Mouse (Mus musculus): Measurements from ENCODE around the gene Slc35f1. TPM values are rescaled to one million over a fixed set of nuclear protein-coding genes. Genes with fewer than 3 reads are reported as not detected.

The Slc35f1 gene
- polyA plus RNA-seq, 1 experiment from 2014 or later = 1.1 TPM

- Histone ChIP-seq H3K4me3 (ENCODE audit: control insufficient read depth in 1 of 2, insufficient read depth in 1 of 2, low read depth in 1 of 2, low read length in 2 of 2) (no peak overlapping the region), H3K9ac (ENCODE audit: low read length) (no peak overlapping the region), H3K4me1 (ENCODE audit: control insufficient read depth in 2 of 2, insufficient read depth in 2 of 2, low read length in 2 of 2) (no peaks in the 10 kb centered on the region), H3K4me2 (ENCODE audit: low read length) (no peak overlapping the region), H3K27me3 (ENCODE audit: control insufficient read depth, insufficient read depth, low read length) (no peaks in the 10 kb centered on the region), H3K9me3 (ENCODE audit: control insufficient read depth, low read length) (no peaks in the 10 kb centered on the region), H3K27ac (replicated peaks in 1 of 2; ENCODE audit: control insufficient read depth in 1 of 2, insufficient read depth in 1 of 2, low read depth in 2 of 2, low read length in 2 of 2) (no peak overlapping the region), H3K36me3 (ENCODE audit: control insufficient read depth, insufficient read depth, low read length) (no peaks in the 10 kb centered on the region)
- WGBS = 10% methylated on average over 3 of the region's 3 CpGs
- ATAC-seq (ENCODE audit: insufficient number of reproducible peaks, insufficient read depth, low FRiP score, low read depth) = no peak
Observed at GRCm38 (mm10) chr10:53115028-53115427, 424.7 kb downstream of the Slc35f1 start.

DNA sequence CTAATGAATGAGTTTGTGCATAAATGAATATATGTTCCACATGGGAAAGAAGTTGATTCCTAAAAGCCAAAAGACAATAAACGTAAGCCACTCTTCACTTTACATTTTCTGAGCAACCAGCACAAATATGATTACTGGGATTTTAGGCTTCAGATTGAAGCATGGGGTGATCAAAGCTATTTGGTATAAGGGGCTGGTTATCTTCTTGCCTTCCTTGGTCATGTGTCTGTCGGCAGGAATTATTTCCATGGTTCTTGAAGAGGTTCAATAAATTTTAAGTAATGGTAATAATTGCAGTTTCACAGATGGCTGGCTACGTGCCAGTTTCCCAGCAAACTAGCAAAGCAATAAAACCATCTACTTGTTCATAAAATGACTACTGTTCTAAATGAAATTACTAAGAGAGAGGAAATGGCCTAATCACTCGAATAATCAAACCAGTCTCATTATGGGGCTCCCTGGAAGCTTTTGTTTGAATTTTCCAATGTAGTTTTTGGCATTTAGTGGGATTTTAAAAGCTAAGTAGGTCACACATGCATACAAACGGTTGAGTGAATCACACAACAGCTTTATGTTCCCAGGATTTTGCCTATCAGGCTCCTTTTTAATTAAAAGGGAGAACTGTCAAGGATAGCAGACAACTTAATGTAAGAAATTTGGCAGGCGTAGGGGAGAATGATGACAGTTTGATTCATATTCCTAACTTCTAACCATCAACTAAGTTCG is 425.5 kb downstream of the Slc35f1 start:
- no peak overlapping the region for H3K4me2 ChIP-seq (ENCODE audit: low read length)
- H3K36me3 ChIP-seq (ENCODE audit: control insufficient read depth, insufficient read depth, low read length) = no peaks in the 10 kb centered on the region
- H3K9me3 ChIP-seq (ENCODE audit: control insufficient read depth, low read length) = no peaks in the 10 kb centered on the region
- WGBS = 72% methylated on average over 7 of the region's 7 CpGs
- peaks cover 0 to 4% of the 10 kb centered on the region in 2 experiments; a peak in 1 of 4 replicates for H3K4me1 ChIP-seq (ENCODE audit: control insufficient read depth in 2 of 2, insufficient read depth in 2 of 2, low read length in 2 of 2)
- H3K27ac ChIP-seq (replicated peaks in 1 of 2; ENCODE audit: control insufficient read depth in 1 of 2, insufficient read depth in 1 of 2, low read depth in 2 of 2, low read length in 2 of 2) = no peak overlapping the region
- no peak overlapping the region for H3K4me3 ChIP-seq (ENCODE audit: control insufficient read depth in 1 of 2, insufficient read depth in 1 of 2, low read depth in 1 of 2, low read length in 2 of 2)
- H3K9ac ChIP-seq (ENCODE audit: low read length) = no peak overlapping the region
- no peaks in the 10 kb centered on the region for H3K27me3 ChIP-seq (ENCODE audit: control insufficient read depth, insufficient read depth, low read length)
- ATAC-seq (ENCODE audit: insufficient number of reproducible peaks, insufficient read depth, low FRiP score, low read depth) = no peak

DNA sequence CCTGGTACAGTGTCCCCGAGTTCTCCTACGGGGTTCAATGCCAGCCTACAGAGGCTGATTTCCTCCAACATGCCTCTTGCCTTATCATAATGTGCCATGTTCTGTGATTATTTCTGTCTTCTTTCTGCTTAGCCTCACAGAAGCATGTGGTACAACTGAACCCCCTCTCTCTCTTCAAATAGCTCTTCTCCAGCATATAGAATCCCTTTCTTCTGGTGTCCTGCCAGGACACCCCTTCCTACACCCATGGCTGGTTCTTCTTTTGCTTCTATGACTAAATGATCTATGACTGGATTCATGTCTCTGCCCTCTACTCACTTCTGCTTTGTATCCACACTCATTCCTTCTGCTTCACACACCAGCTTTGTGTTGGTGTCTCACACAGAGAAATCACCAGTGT is 430.3 kb downstream of the Slc35f1 start:
- no peaks in the 10 kb centered on the region for H3K9me3 ChIP-seq (ENCODE audit: control insufficient read depth, low read length)
- H3K4me3 ChIP-seq (ENCODE audit: control insufficient read depth in 1 of 2, insufficient read depth in 1 of 2, low read depth in 1 of 2, low read length in 2 of 2) = no peak overlapping the region
- 87% methylated on average over 2 of the region's 2 CpGs for WGBS
- H3K36me3 ChIP-seq (ENCODE audit: control insufficient read depth, insufficient read depth, low read length) = no peaks in the 10 kb centered on the region
- H3K27me3 ChIP-seq (ENCODE audit: control insufficient read depth, insufficient read depth, low read length) = no peaks in the 10 kb centered on the region
- no peak for ATAC-seq (ENCODE audit: insufficient number of reproducible peaks, insufficient read depth, low FRiP score, low read depth)
- peaks cover 0 to 4% of the 10 kb centered on the region in 2 experiments; a peak in 1 of 4 replicates for H3K4me1 ChIP-seq (ENCODE audit: control insufficient read depth in 2 of 2, insufficient read depth in 2 of 2, low read length in 2 of 2)
- H3K27ac ChIP-seq (replicated peaks in 1 of 2; ENCODE audit: control insufficient read depth in 1 of 2, insufficient read depth in 1 of 2, low read depth in 2 of 2, low read length in 2 of 2) = no peak overlapping the region
- no peak overlapping the region for H3K9ac ChIP-seq (ENCODE audit: low read length)
- no peak overlapping the region for H3K4me2 ChIP-seq (ENCODE audit: low read length)

- 76% methylated on average over 6 of the region's 6 CpGs for WGBS
- Histone ChIP-seq H3K27ac (replicated peaks in 1 of 2; ENCODE audit: control insufficient read depth in 1 of 2, insufficient read depth in 1 of 2, low read depth in 2 of 2, low read length in 2 of 2) (no peak overlapping the region), H3K4me2 (ENCODE audit: low read length) (no peak overlapping the region), H3K27me3 (ENCODE audit: control insufficient read depth, insufficient read depth, low read length) (no peaks in the 10 kb centered on the region), H3K9me3 (ENCODE audit: control insufficient read depth, low read length) (no peaks in the 10 kb centered on the region), H3K9ac (ENCODE audit: low read length) (no peak overlapping the region), H3K4me1 (ENCODE audit: control insufficient read depth in 2 of 2, insufficient read depth in 2 of 2, low read length in 2 of 2) (peaks cover 0 to 4% of the 10 kb centered on the region in 2 experiments; a peak in 1 of 4 replicates), H3K36me3 (ENCODE audit: control insufficient read depth, insufficient read depth, low read length) (no peaks in the 10 kb centered on the region), H3K4me3 (ENCODE audit: control insufficient read depth in 1 of 2, insufficient read depth in 1 of 2, low read depth in 1 of 2, low read length in 2 of 2) (no peak overlapping the region)
- no peak for ATAC-seq (ENCODE audit: insufficient number of reproducible peaks, insufficient read depth, low FRiP score, low read depth)
Observed at GRCm38 (mm10) chr10:53124365-53124764, 434.0 kb downstream of the Slc35f1 start.

- Histone ChIP-seq H3K27me3 (ENCODE audit: control insufficient read depth, insufficient read depth, low read length) (no peaks in the 10 kb centered on the region), H3K36me3 (ENCODE audit: control insufficient read depth, insufficient read depth, low read length) (no peaks in the 10 kb centered on the region), H3K9ac (ENCODE audit: low read length) (no peak overlapping the region), H3K4me1 (ENCODE audit: control insufficient read depth in 2 of 2, insufficient read depth in 2 of 2, low read length in 2 of 2) (no peaks in the 10 kb centered on the region), H3K9me3 (ENCODE audit: control insufficient read depth, low read length) (no peaks in the 10 kb centered on the region), H3K4me3 (ENCODE audit: control insufficient read depth in 1 of 2, insufficient read depth in 1 of 2, low read depth in 1 of 2, low read length in 2 of 2) (no peak overlapping the region), H3K27ac (replicated peaks in 1 of 2; ENCODE audit: control insufficient read depth in 1 of 2, insufficient read depth in 1 of 2, low read depth in 2 of 2, low read length in 2 of 2) (no peak overlapping the region), H3K4me2 (ENCODE audit: low read length) (no peak overlapping the region)
- ATAC-seq (ENCODE audit: insufficient number of reproducible peaks, insufficient read depth, low FRiP score, low read depth) = no peak
- 62% methylated on average over 1 of the region's 1 CpGs for WGBS
Observed at GRCm38 (mm10) chr10:53132707-53133106, 442.4 kb downstream of the Slc35f1 start.

- no peaks in the 10 kb centered on the region for H3K4me1 ChIP-seq (ENCODE audit: control insufficient read depth in 2 of 2, insufficient read depth in 2 of 2, low read length in 2 of 2)
- ATAC-seq (ENCODE audit: insufficient number of reproducible peaks, insufficient read depth, low FRiP score, low read depth) = no peak
- no peak overlapping the region for H3K4me2 ChIP-seq (ENCODE audit: low read length)
- H3K4me3 ChIP-seq (ENCODE audit: control insufficient read depth in 1 of 2, insufficient read depth in 1 of 2, low read depth in 1 of 2, low read length in 2 of 2) = no peak overlapping the region
- H3K27me3 ChIP-seq (ENCODE audit: control insufficient read depth, insufficient read depth, low read length) = no peaks in the 10 kb centered on the region
- H3K9ac ChIP-seq (ENCODE audit: low read length) = no peak overlapping the region
- 59% methylated on average over 2 of the region's 2 CpGs for WGBS
- no peak overlapping the region for H3K27ac ChIP-seq (replicated peaks in 1 of 2; ENCODE audit: control insufficient read depth in 1 of 2, insufficient read depth in 1 of 2, low read depth in 2 of 2, low read length in 2 of 2)
- no peaks in the 10 kb centered on the region for H3K9me3 ChIP-seq (ENCODE audit: control insufficient read depth, low read length)
- no peaks in the 10 kb centered on the region for H3K36me3 ChIP-seq (ENCODE audit: control insufficient read depth, insufficient read depth, low read length)
Observed at GRCm38 (mm10) chr10:53150321-53150720, 460.0 kb downstream of the Slc35f1 start.

DNA sequence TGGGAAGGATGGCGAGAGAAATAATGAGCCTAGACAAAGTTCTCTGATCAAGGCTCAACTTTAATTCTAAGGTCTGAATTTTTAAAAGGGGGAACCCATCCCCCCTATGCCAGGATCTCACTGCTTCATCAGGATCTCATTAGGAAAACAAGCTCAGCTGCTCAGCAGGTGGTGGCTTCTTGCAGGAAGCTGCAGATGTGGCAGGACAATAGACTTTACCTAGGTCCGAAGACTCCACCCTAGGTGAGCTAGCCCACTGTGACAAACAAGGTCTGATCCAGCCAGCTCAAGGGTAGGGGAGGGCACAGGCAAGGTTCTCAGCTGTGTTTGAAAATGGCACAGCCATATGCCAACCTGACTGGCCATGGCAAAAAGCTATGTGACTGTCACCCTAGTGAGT is 460.6 kb downstream of the Slc35f1 start:
- Histone ChIP-seq H3K4me1 (ENCODE audit: control insufficient read depth in 2 of 2, insufficient read depth in 2 of 2, low read length in 2 of 2) (no peaks in the 10 kb centered on the region), H3K27ac (replicated peaks in 1 of 2; ENCODE audit: control insufficient read depth in 1 of 2, insufficient read depth in 1 of 2, low read depth in 2 of 2, low read length in 2 of 2) (no peak overlapping the region), H3K9me3 (ENCODE audit: control insufficient read depth, low read length) (no peaks in the 10 kb centered on the region), H3K27me3 (ENCODE audit: control insufficient read depth, insufficient read depth, low read length) (no peaks in the 10 kb centered on the region), H3K9ac (ENCODE audit: low read length) (no peak overlapping the region), H3K36me3 (ENCODE audit: control insufficient read depth, insufficient read depth, low read length) (no peaks in the 10 kb centered on the region), H3K4me3 (ENCODE audit: control insufficient read depth in 1 of 2, insufficient read depth in 1 of 2, low read depth in 1 of 2, low read length in 2 of 2) (no peak overlapping the region), H3K4me2 (ENCODE audit: low read length) (no peak overlapping the region)
- WGBS = 70% methylated on average over 2 of the region's 2 CpGs
- no peak for ATAC-seq (ENCODE audit: insufficient number of reproducible peaks, insufficient read depth, low FRiP score, low read depth)

- 13% methylated on average over 7 of the region's 7 CpGs for WGBS
- H3K27ac ChIP-seq (replicated peaks in 1 of 2; ENCODE audit: control insufficient read depth in 1 of 2, insufficient read depth in 1 of 2, low read depth in 2 of 2, low read length in 2 of 2) = no peak overlapping the region
- H3K4me2 ChIP-seq (ENCODE audit: low read length) = no peak overlapping the region
- no peak for ATAC-seq (ENCODE audit: insufficient number of reproducible peaks, insufficient read depth, low FRiP score, low read depth)
- no peaks in the 10 kb centered on the region for H3K9me3 ChIP-seq (ENCODE audit: control insufficient read depth, low read length)
- no peak overlapping the region for H3K9ac ChIP-seq (ENCODE audit: low read length)
- peaks cover 3 to 6% of the 10 kb centered on the region in 2 experiments; a peak in 3 of 4 replicates for H3K4me1 ChIP-seq (ENCODE audit: control insufficient read depth in 2 of 2, insufficient read depth in 2 of 2, low read length in 2 of 2)
- no peaks in the 10 kb centered on the region for H3K27me3 ChIP-seq (ENCODE audit: control insufficient read depth, insufficient read depth, low read length)
- H3K4me3 ChIP-seq (ENCODE audit: control insufficient read depth in 1 of 2, insufficient read depth in 1 of 2, low read depth in 1 of 2, low read length in 2 of 2) = no peak overlapping the region
- H3K36me3 ChIP-seq (ENCODE audit: control insufficient read depth, insufficient read depth, low read length) = no peaks in the 10 kb centered on the region
Observed at GRCm38 (mm10) chr10:53156374-53156773, 466.0 kb downstream of the Slc35f1 start.

Data from heart, embryonic 14.5 days (tissue).